Mouse (Mus musculus): ENCODE data around the gene Gm20767.
"Not testable (repeated sequence)": the region's sequence is repeated elsewhere in the genome, so short reads cannot be mapped to it uniquely, and the experiment has no call there.

Gm20767 gene

DNA sequence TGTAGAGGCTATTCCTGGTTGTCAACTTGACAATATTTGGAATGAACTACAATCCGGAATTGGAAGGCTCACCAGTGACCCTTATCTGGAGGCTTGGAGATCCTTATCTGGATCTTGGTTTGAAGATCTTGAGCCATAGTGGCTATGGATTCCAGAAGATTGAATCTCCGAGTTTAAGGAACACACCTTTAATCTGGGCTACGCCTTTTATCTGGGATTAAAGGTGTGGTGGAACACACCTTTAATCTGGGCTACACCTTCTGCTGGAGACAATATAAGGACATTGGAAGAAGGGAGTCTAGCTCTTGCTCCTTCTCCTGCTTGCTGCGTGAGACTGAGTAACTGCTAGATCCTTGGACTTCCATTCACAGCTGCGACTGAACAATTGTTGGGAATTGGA is at the start of gene Gm20767:
Gene Gm20767, plus strand, starts transcription at position 301 of the 400 bp plus-strand sequence.
- not testable (repeated sequence) for DNase-seq

DNA sequence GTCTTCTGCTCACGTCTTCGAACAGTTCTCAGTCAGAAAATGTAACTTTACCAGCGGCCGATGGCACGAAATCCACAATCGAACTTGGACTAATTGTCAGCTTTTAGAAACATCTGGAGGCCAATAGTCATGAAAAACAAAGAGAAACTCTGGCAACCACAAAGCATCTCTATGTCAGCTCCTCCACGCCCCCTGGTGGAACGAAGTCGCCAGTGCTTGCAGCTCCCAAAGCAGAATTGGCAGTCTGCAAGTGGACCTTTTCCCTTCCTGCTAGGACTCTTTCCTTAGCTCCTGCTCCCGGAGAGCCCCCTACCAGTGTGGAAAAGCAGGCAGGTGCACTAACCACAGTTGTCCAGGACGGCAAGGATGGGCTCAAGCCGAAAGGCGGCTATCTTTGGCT is 47.1 kb upstream of the Gm20767 start:
- DNase-seq = not testable (repeated sequence)

DNA sequence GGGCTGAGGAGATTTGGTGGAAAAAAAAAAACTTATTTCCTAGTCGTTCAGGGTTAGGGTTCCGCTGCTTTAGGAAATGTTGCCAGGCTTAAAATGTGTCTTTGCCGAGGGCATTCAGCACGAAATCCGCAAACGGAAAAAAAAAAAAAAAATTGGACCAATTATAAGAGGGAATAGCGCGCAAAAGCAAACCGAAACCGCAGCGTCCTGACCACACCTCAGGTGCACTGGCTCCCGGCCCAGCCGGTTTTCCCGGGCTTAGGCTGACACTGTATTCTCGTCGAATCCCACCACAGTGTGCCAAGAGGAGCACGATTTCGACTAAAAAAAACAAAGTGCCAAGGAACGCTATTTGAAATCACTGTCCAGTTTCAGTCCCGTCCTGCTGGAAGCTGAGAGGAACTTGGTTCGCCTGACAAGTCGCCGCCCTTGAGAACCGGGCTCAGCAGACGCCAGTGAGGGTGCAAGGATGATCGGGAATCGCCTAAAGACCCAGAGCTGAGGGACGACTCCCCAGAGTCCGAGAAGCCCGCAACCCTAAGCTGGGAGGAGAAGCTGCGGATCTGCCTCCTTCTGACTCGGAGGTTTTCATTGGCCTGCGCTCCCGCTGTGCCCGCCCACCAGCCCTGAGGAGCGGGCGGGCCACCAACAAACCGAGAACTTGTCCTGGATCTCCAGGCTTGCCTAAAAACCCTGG is 43.7 kb upstream of the Gm20767 start:
- DNase-seq = not testable (repeated sequence)

DNA sequence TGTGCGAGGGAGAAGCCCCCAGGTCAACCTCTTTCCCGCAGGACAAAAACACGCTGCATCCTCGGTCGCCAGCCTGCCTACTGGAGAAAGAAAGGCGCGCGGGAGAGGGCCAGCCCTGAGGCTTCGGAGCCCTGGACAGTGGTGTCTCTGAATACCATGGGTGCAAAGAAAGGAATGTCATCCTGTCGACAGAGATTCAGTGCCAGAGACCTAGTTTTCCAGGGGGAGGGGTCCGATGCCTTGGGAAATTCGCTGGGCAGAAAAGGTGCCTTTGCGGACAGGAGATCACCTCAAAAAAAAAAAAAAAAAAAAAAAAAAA is 43.1 kb upstream of the Gm20767 start:
- DNase-seq = not testable (repeated sequence)

DNA sequence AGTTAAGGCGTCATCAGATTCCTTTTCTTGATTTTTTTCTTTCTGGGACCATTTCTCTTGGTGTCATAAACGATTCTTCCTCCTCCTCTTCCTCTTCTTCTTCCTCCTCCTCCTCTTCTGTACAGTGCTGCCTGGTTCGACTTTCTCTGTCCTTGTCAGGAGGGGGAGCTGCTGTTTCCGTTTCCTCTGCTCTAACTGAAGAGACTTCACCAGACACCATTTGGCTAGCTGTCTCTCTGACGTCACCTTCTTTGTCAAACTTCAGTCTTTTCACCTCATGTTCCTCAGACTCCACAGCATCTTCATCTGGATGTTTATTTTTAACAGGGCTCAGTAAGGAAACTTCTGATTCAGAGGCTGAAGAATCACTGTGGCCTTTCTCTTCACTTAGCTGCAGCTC is 40.7 kb upstream of the Gm20767 start:
- not testable (repeated sequence) for DNase-seq

DNA sequence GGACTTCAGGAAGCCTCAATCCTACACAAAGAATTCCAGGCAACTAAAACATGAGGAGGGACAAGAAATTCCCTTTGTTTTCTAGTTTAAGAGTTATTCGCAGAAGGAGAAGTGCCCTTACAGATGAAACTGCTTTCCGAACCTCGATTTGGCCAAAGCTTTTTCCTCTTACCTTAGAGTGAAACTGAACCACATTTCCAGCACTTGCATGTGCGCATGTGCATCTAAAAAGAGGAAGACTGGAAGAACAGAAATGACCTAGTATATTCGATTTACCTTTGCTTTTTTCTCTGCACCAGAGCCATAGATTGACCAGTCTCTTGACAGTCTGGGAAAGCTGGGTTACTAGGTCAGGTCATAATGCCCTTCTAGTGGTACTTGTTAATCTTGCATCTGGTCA is 33.5 kb upstream of the Gm20767 start:
- not testable (repeated sequence) for DNase-seq

DNA sequence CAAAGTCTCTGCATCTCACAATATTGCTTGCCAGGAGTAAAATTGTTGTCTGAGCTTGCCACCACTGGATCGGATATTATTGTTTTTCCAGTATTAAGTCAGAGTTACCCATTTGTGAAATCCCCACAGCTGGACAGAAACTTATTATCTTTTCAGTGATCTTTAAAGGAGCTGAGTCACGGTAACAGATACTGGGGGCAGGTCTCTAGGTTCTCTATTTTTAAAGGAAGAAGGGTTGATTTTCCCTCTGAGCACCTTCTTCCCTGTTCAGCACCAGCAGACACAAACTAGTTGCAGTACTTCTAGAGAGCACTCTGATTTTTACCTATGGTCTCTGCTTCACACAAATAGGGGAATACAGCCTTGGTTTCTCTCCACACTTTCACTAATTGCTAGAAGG is 33.0 kb upstream of the Gm20767 start:
- not testable (repeated sequence) for DNase-seq

DNA sequence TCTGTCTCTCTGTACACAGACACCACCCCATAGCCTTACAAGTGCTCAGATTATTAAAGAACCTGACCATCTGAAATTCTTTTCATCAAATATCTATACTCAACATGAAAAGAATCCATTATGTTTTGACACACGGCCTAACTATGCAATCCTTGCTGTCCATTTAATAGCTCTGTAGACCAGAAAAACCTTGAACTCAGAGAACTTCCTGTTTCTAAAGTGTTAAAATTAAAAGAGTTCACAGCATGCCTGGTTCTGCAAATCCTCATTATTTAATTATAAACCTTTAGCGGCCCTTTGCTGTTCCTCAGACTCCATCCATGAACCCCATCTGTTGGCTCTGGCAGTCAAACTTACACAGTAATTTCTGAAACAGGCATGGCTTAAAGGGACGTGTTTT is 2.3 kb downstream of the Gm20767 start:
- DNase-seq = not testable (repeated sequence)

DNA sequence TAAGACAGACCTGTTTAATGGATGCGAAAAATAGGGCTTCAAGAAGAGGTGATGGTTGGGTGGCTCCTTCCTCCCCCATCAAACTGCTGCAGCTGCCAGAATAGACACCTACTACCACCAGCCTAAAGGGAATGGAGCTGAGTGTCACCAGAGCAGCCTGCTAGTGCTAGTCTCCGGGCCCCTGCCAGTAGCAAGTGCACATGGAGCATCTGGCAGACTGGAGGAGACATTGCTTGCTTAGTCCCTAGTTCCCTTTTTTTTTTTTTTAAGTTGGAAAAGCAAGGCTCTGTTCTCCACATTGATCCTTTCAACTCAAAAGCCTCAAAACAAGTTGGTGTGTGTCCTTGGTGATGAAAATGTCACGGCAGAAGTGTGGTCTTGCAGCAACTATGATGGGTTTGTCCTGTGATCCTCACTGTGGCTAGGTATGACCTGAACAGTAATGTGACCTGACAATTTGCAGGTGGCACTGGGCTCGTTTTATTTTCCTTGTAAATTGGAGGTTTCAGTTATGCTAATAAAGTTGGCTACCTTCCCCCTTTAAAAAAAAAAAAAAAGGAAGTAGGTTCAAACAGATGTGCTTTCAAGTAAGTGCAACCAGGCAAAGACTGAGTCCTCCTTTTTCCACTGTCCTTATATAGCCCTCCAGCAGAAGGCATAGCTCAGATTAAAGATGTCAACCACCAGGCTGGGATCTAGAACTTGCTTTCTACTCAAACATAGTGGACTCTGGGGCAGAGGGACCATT is 9.8 kb downstream of the Gm20767 start:
- not testable (repeated sequence) for DNase-seq

DNA sequence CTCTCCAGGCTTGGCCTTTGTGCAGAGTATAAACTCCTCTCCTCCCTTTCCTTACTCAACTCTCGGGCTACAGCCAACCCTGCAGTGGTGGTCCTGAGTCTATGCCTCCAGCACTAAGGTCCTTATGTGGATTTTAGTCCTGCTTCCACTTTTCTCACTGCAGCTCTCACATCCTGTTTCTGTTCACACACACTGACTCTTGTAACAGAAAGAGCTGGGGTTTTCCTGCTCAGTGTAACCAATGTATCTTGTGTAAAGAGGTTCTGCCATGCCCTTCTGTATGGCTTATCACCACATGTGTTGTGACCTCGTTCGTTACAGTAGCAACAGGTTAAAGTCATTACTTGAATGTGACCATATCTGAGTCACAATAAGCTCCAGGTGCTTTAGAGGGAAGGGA is 10.5 kb downstream of the Gm20767 start:
- not testable (repeated sequence) for DNase-seq

DNA sequence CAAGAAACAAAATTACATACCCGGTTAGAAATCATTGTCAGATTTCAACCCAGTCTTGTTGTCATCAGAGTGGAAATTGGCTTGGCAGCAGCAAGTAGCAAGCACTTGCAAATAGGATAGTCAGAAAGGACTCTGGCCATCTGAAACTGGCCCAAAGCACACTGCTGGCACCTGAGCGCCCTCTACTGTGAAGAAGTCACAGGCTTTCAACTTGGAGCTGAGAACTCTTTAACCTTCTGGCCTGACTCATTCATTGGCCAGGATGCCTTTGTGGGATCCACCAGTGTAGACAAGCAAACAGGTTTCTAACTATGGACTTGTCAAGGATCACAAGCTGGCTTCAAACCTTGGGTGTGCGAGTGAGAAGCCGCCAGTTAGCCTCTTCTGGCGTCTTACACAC is 28.3 kb downstream of the Gm20767 start:
- peak; percentile 27 for DNase-seq

DNA sequence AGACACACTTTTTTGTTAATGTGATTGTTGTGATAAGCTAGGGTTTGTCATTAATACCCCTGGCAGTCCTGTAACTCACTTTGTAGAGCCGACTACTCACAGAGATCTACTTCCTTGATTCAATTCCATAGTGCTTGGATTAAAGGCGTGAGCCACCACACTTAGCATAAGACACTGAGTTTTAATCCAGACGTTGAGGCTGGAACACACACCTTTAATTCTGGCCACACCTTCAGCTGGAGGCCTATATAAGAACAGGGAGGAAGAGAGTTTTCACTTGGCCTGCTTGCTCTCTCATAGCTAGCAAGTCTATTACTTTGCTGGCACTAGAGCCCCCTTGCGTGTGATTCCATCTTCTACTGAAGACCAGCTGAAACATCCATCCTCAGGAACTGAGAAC is 32.1 kb downstream of the Gm20767 start, which contains the start of gene Gm21818:
Gene Gm21818, plus strand, starts transcription at position 301 of the 400 bp plus-strand sequence.
- DNase-seq = not testable (repeated sequence)

DNA sequence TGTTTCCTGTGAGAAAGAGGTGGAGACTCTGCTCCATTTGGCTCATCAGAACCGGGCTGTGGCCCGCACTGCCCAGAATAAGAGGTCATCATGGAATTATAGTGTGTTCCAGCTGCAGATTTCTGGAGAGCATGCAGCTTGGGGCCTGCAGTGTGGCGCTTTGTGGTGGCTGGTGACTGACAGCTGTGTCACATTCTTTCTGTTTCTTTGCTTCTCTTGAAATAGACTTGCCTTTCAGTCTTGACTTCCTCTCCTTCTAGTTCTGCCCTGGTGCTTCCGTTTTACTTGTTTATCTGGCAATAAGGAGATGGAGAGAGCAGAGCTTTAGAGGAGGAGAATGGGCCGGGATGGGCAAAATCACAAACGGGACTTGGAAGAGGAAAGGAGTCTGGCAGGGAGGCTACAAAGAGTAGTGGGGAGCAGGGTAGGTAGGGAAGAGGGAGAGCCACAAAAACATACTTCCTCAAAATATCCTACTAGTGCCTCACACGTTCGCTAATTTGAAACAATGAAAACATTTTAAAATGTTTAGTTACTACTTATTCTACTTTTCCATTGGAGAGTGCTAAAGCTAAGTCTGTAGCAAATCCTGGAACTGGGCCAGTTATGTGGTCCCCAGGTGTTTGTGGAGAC is 56.3 kb downstream of the Gm20767 start:
- not testable (repeated sequence) for DNase-seq
